Mouse (Mus musculus) kidney, adult 2 months (tissue): ENCODE data around the gene Dclre1b.

Experiments
- CTCF ChIP-seq: fragments of 200-500 bp; conservative IDR thresholded peaks from 2 replicates; pipeline ENCODE4 v1.5.1; 2011; ENCODE audit warnings: low read depth, mild to moderate bottlenecking, control low read depth, low read length, moderate library complexity, mixed read lengths; ENCODE audit not compliant: insufficient read depth, insufficient read length
- POLR2A ChIP-seq: fragments of 200-500 bp; IDR thresholded peaks from one replicate; pipeline ENCODE4 v1.6.1; 2011; ENCODE audit warnings: low read depth, low read length, control low read depth

DNA sequence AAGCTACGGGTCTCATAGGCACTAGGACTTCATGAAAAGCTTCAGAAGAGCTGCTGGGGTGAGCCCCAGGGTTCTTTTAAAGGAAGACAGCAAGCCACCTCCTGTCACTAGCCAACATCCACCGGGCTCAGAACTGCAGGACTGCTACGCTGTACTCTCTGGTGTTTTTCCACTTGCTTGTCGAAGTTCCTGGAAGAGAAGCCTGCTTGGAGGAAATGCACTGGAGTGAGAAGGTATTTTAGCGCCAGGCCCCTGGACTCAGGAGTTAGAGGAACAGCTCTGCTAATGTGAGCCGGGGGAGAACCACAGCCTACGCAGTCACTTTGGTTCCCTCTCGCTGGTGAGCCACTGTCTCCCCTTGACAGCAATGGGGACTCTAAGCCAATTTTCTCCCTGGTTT, 6.4 kb downstream of the Dclre1b start:
- TF ChIP-seq POLR2A (no peak), CTCF (no peak)
